Mouse (Mus musculus): ENCODE measurements around the gene Cacna2d3.

Cacna2d3 gene

GRCm38 (mm10) chr14:28948019-28948850 lies 773.4 kb downstream of the Cacna2d3 start:
- DNase-seq (ENCODE audit: low read depth, low spot score), result no peak

- DNase-seq (ENCODE audit: low read depth, low spot score), result no peak
These were observed 788.8 kb downstream of the Cacna2d3 start for GRCm38 (mm10) chr14:28932746-28933293.

GRCm38 (mm10) chr14:28923180-28923961 lies 798.3 kb downstream of the Cacna2d3 start:
- no peak for DNase-seq (ENCODE audit: low read depth, low spot score)

- DNase-seq (ENCODE audit: low read depth, low spot score), result no peak
These were observed 802.8 kb downstream of the Cacna2d3 start for GRCm38 (mm10) chr14:28918871-28919270.

- DNase-seq (ENCODE audit: low read depth, low spot score), result no peak
These were observed 806.7 kb downstream of the Cacna2d3 start for GRCm38 (mm10) chr14:28915004-28915403.

- no peak for DNase-seq (ENCODE audit: low read depth, low spot score)
These were observed 814.0 kb downstream of the Cacna2d3 start for GRCm38 (mm10) chr14:28907659-28908058.

GRCm38 (mm10) chr14:28892530-28892929 lies 829.1 kb downstream of the Cacna2d3 start:
- no peak for DNase-seq (ENCODE audit: low read depth, low spot score)

GRCm38 (mm10) chr14:28887373-28887772 lies 834.3 kb downstream of the Cacna2d3 start:
- no peak for DNase-seq (ENCODE audit: low read depth, low spot score)

GRCm38 (mm10) chr14:28886661-28887060 lies 835.0 kb downstream of the Cacna2d3 start:
- DNase-seq (ENCODE audit: low read depth, low spot score), result no peak

GRCm38 (mm10) chr14:28870983-28871382 lies 850.7 kb downstream of the Cacna2d3 start:
- DNase-seq (ENCODE audit: low read depth, low spot score), result no peak

GRCm38 (mm10) chr14:28870382-28870781 lies 851.3 kb downstream of the Cacna2d3 start:
- no peak for DNase-seq (ENCODE audit: low read depth, low spot score)

GRCm38 (mm10) chr14:28864925-28865324 lies 856.7 kb downstream of the Cacna2d3 start:
- no peak for DNase-seq (ENCODE audit: low read depth, low spot score)

GRCm38 (mm10) chr14:28861142-28861541 lies 860.5 kb downstream of the Cacna2d3 start:
- no peak for DNase-seq (ENCODE audit: low read depth, low spot score)

All from CD4-positive helper T cell, adult 2 months (primary cell).